Mouse (Mus musculus) adrenal gland, postnatal 4 days (tissue): ENCODE measurements around the gene Dbn1. TPM values are rescaled to one million over a fixed set of nuclear protein-coding genes. Genes with fewer than 3 reads are reported as not detected.

Source experiments
- DNase-seq, 2 experiments: peaks; one replicate each; pipeline ENCODE4 v3.0.0; 2021 to 2022; ENCODE audit warnings: low spot score in 2 of 2, mixed read lengths in 2 of 2
- total RNA-seq, 2 experiments: library from RNA; stranded (reverse); gene quantifications; 2 replicates each; pipeline ENCODE4 v1.2.3; 2021

Dbn1 gene
- total RNA-seq, 2 experiments from 2014 or later: 56.4 to 75.6 TPM

- no peak for DNase-seq
Observed at GRCm38 (mm10) chr13:55479929-55480328, 8.0 kb downstream of the Dbn1 start.

- DNase-seq: no peak
Observed at GRCm38 (mm10) chr13:55479008-55479407, 8.9 kb downstream of the Dbn1 start.

GRCm38 (mm10) chr13:55478036-55478435 is 9.9 kb downstream of the Dbn1 start:
- DNase-seq: no peak

GRCm38 (mm10) chr13:55477492-55477891 is 10.4 kb downstream of the Dbn1 start:
- no peak for DNase-seq

GRCm38 (mm10) chr13:55476256-55476655 is 11.7 kb downstream of the Dbn1 start:
- no peak for DNase-seq

- DNase-seq: no peak
Observed at GRCm38 (mm10) chr13:55475750-55476149, 12.2 kb downstream of the Dbn1 start.

- DNase-seq: no peak
Observed at GRCm38 (mm10) chr13:55474621-55475069, 13.3 kb downstream of the Dbn1 start.

GRCm38 (mm10) chr13:55473961-55474360 is 13.9 kb downstream of the Dbn1 start:
- no peak for DNase-seq

GRCm38 (mm10) chr13:55473076-55473831 is 14.7 kb downstream of the Dbn1 start:
- DNase-seq: no peak

GRCm38 (mm10) chr13:55472132-55473022 is 15.5 kb downstream of the Dbn1 start:
- DNase-seq: no peak

GRCm38 (mm10) chr13:55471819-55472131 is 16.1 kb downstream of the Dbn1 start:
- DNase-seq: no peak

GRCm38 (mm10) chr13:55471156-55471818 is 16.6 kb downstream of the Dbn1 start:
- DNase-seq: peak; percentile 67 to 74

GRCm38 (mm10) chr13:55470372-55470771 is 17.5 kb downstream of the Dbn1 start:
- DNase-seq: no peak

- no peak for DNase-seq
Observed at GRCm38 (mm10) chr13:55468851-55469560, 18.9 kb downstream of the Dbn1 start.

GRCm38 (mm10) chr13:55465830-55466440 is 22.0 kb downstream of the Dbn1 start:
- DNase-seq: no peak

- DNase-seq: no peak
Observed at GRCm38 (mm10) chr13:55465184-55465583, 22.7 kb downstream of the Dbn1 start.

GRCm38 (mm10) chr13:55464027-55464884 is 23.7 kb downstream of the Dbn1 start, which contains the start of gene Prr7:
Prr7 (plus strand) TSS chr13:55464267.
- peak in 1 of 2 experiments; percentile 32 for DNase-seq

GRCm38 (mm10) chr13:55463399-55464026 is 24.4 kb downstream of the Dbn1 start:
- DNase-seq: no peak

- no peak for DNase-seq
Observed at GRCm38 (mm10) chr13:55462965-55463364, 24.9 kb downstream of the Dbn1 start.
